Mouse (Mus musculus) liver, postnatal 0 days (tissue): ENCODE measurements at regions not wholly inside any gene's neighbourhood (a gene's known extent, or its start where the extent isn't known, plus 50 kb on each side); places are given as distances from the start of the nearest gene placed in this dataset.
"Not testable (repeated sequence)": the region's sequence is repeated elsewhere in the genome, so short reads cannot be mapped to it uniquely, and the experiment has no call there.

ENCODE experiments used
- ATAC-seq: fragments of 200-750 bp; cut with Nextera tagmentation; 2 replicates; pipeline ENCODE4 v1.8.0; 2017; ENCODE audit warnings: mild to moderate bottlenecking, moderate library complexity
- DNase-seq: peaks from one replicate; pipeline ENCODE4 v3.0.0-alpha.2; 2016
- H3K27ac ChIP-seq: fragments of 300-500 bp; sonication (generic); 2 replicates; pipeline ENCODE4 v1.5.1; 2014; ENCODE audit warnings: antibody characterized with exemption, moderate library complexity, mild to moderate bottlenecking, low read depth
- H3K27me3 ChIP-seq: fragments of 300-500 bp; sonication (generic); 2 replicates; pipeline ENCODE4 v1.6.1; 2014; ENCODE audit warnings: low read length, control low read depth, mixed read lengths; ENCODE audit not compliant: insufficient read depth
- H3K36me3 ChIP-seq: fragments of 300-500 bp; sonication (generic); replicated peaks from 2 replicates; pipeline ENCODE4 v1.6.1; 2014; ENCODE audit warnings: mild to moderate bottlenecking, control low read depth, low read length, moderate library complexity, mixed read lengths; ENCODE audit not compliant: insufficient read depth
- H3K4me1 ChIP-seq: fragments of 300-500 bp; sonication (generic); 2 replicates; pipeline ENCODE4 v1.6.1; 2014; ENCODE audit warnings: antibody characterized with exemption, mild to moderate bottlenecking, control low read depth; ENCODE audit not compliant: insufficient read depth
- H3K4me2 ChIP-seq: fragments of 300-500 bp; sonication (generic); 2 replicates; pipeline ENCODE4 v1.6.1; 2014; ENCODE audit warnings: low read depth, mild to moderate bottlenecking, low read length, moderate library complexity, mixed read lengths
- H3K4me3 ChIP-seq: fragments of 300-500 bp; sonication (generic); 2 replicates; pipeline ENCODE4 v1.5.1; 2014; ENCODE audit warnings: low read depth, low read length
- H3K9ac ChIP-seq: fragments of 300-500 bp; sonication (generic); replicated peaks from 2 replicates; pipeline ENCODE4 v1.6.1; 2014; ENCODE audit warnings: mild to moderate bottlenecking, moderate library complexity
- H3K9me3 ChIP-seq: fragments of 300-500 bp; sonication (generic); 2 replicates; pipeline ENCODE4 v1.6.1; 2016; ENCODE audit warnings: mild to moderate bottlenecking, control low read depth, low read length, mixed read lengths
- CTCF ChIP-seq: sonication (generic); IDR thresholded peaks from 2 replicates; pipeline ENCODE4 v1.5.1; 2016; ENCODE audit warnings: antibody characterized with exemption, low read depth
- WGBS: fragments of 180-500 bp; shearing (Covaris S2); extraction: QIAGEN DNeasy Blood & Tissue Kit; methylation state at CpG from one replicate; pipeline ENCODE4 v1.1.7; 2014; ENCODE audit not compliant: insufficient replicate concordance; 5-methylcytosine and 5-hydroxymethylcytosine counted together

DNA sequence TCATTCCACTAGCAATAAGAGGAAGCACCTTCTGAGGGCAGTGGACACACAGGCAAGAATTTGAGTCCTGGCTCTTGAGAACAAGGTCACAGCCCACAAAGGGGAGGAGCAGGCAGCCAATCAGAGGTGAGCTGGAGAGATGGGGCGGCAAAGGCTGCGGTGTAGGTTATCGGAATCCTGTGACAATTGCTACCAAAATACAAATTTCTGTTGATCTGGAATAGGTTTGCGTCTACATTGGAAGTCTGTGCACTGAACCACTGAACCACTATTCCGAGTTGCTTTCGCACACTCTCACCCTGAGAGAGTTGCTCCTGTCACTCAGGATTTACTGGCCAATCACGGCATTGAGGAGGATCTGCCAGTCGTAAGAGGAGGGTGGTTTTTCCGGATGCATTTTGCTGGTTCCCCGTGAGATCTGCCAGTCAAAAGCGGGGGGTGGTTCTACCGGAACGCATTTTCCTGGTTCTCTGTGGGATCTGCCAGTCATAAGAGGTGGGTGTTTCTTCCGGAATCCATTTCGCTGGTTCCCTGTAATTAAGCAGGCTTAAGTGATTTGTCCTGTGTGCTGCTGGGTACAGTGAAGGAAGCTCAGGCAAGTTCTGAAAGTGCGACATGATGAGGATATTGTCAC is 59.2 kb upstream of the Zfp960 start:
- H3K4me2 ChIP-seq, result peak overlapping the region; percentile 62
- ATAC-seq (peak; percentile 100), DNase-seq (peak; percentile 87)
- not testable (repeated sequence) for H3K4me1 ChIP-seq, H3K9me3 ChIP-seq, H3K27me3 ChIP-seq, H3K36me3 ChIP-seq
- H3K9ac ChIP-seq, result peak overlapping the region; percentile 50
- TF ChIP-seq CTCF, result peak; percentile 25; the same call in 1 of the 2 replicates
- H3K27ac ChIP-seq, result peak overlapping the region; percentile 52
- 3% methylated on average over 16 of the region's 16 CpGs for WGBS
- peak overlapping the region; percentile 52 for H3K4me3 ChIP-seq

DNA sequence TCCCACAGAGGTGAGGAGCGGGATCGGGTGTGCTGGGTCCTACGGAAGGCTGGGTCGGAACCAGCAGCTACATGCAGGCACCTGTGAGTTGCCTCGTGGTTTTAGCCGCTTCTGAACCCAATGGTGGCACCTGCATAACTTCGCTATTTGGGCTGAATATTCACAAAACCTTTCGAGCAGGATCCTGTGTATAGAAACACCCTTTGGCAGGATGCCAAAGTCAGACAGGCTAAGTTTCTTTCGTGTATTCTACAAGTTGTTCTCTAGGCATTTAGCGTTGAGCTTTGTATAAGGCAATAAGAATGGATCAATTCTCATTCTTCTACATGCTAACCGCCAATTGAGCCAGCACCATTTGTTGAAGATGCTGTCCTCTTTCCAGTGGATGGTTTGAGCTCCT is 58.6 kb upstream of the Zfp960 start:
- not testable (repeated sequence) for H3K9me3 ChIP-seq, H3K27me3 ChIP-seq, H3K4me1 ChIP-seq, H3K36me3 ChIP-seq
- WGBS, result 4% methylated on average over 11 of the region's 11 CpGs
- Histone ChIP-seq H3K4me3 (peak overlapping the region; percentile 52), H3K27ac (peak overlapping the region; percentile 52), H3K9ac (peak overlapping the region; percentile 50), H3K4me2 (peak overlapping the region; percentile 62)
- ATAC-seq (peak; percentile 10), DNase-seq (peak; percentile 26)
